Mouse (Mus musculus) G1E (cell line): Measurements from ENCODE around the gene E2f7. TPM values are rescaled to one million over a fixed set of nuclear protein-coding genes. Genes with fewer than 3 reads are reported as not detected.

Experiments
- ATAC-seq: 2 replicates; pipeline ENCODE4 v1.8.0; 2016; ENCODE audit warnings: mild to moderate bottlenecking; ENCODE audit not compliant: insufficient number of reproducible peaks, poor library complexity, low FRiP score, severe bottlenecking; ENCODE audit errors: extremely low read depth
- DNase-seq: peaks from one replicate; pipeline ENCODE4 v3.0.0; 2012; ENCODE audit warnings: low spot score
- H3K27me3 ChIP-seq: 2 replicates; pipeline ENCODE4 v1.6.1; 2012; ENCODE audit warnings: mild to moderate bottlenecking, low read length, inconsistent platforms; ENCODE audit not compliant: insufficient read depth
- H3K36me3 ChIP-seq: replicated peaks from 2 replicates; pipeline ENCODE3; 2012; ENCODE audit warnings: mild to moderate bottlenecking, inconsistent platforms
- H3K4me1 ChIP-seq: 2 replicates; pipeline ENCODE4 v1.6.1; 2012; ENCODE audit warnings: low read depth, low read length, inconsistent platforms, mixed read lengths; ENCODE audit not compliant: insufficient read depth
- H3K4me3 ChIP-seq: 2 replicates; pipeline ENCODE4 v1.5.1; 2012; ENCODE audit warnings: low read depth, mild to moderate bottlenecking, inconsistent platforms, low read length, moderate library complexity, mixed read lengths
- H3K9me3 ChIP-seq: replicated peaks from 2 replicates; pipeline ENCODE4 v1.6.1; 2012; ENCODE audit warnings: inconsistent platforms
- CTCF ChIP-seq: IDR thresholded peaks from 2 replicates; pipeline ENCODE4 v1.5.1; 2012; ENCODE audit warnings: low read depth, low read length, inconsistent platforms, mixed read lengths
- GATA1 ChIP-seq: IDR thresholded peaks from 2 replicates; pipeline ENCODE4 v1.6.1; 2012; ENCODE audit warnings: borderline replicate concordance, low read length, inconsistent platforms, mixed read lengths
- GATA2 ChIP-seq: IDR thresholded peaks from 2 replicates; pipeline ENCODE4 v1.6.1; 2012; ENCODE audit warnings: low read depth, low read length, inconsistent platforms, borderline replicate concordance
- POLR2AphosphoS5 ChIP-seq: IDR thresholded peaks from 2 replicates; pipeline ENCODE4 v1.6.1; 2012; ENCODE audit warnings: low read depth, low read length, inconsistent platforms; ENCODE audit not compliant: insufficient replicate concordance
- TAL1 ChIP-seq: conservative IDR thresholded peaks from 2 replicates; pipeline ENCODE4 v1.6.1; 2012; ENCODE audit warnings: low read depth, low read length, inconsistent platforms, mixed read lengths
- polyA plus RNA-seq: library from polyadenylated mRNA; stranded (reverse); fragments of >175 nt; gene quantifications from 2 replicates; pipeline ENCODE4 v1.2.3, GENCODE M21; 2012
- total RNA-seq, 2 experiments: library from RNA; stranded (forward) in 1 of 2; stranded (reverse) in 1 of 2; fragments of 200-1000 nt in 1 of 2; fragments of >200 nt in 1 of 2; fragmentation: Nextera tagmentation in 1 of 2; gene quantifications; 2 replicates each; pipeline ENCODE4 v1.2.3; 2014 to 2017

E2f7 gene
- total and polyA plus RNA-seq, 3 experiments = 10.7 to 28.1 (median 24.4) TPM

DNA sequence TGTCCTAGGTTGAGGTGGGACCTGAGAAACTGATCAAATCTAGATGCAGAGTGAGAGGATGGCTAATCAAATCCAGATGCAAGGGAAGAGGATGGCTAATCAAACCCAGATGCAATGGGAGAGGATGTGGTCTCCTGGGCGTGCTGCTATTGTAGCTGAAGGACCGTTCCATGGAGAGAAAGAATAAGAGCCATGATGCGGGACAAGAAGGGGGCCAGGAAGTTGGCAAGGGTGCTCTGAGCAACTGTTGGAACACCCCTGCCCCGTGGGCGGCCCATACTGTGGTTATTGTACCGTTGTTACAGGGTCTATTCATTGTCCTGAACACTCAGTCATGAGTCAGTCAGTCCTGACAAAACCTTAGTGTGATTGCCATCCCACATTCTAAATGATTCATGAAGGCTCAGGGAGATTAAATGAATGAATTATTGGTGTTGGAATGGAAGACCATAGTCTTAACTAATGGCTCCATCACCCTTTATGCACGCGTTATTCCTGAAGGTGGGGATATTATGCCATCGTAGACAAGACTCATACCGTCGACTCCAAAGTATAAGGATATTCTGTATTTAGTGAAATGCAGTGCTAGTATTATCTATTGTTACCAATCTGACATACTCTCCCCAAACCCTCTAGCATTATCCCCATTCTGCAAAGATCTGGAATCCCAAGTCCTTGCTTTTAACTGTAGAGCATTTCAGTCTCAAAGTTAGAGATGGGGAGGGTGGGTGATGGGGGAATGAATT lies 59.2 kb downstream of the E2f7 start:
- TF ChIP-seq POLR2AphosphoS5 = no peak
- no peak for TF ChIP-seq CTCF
- TF ChIP-seq GATA1 = no peak
- no peak for TF ChIP-seq GATA2
- TF ChIP-seq TAL1 = no peak
- DNase-seq (no peak), ATAC-seq (no peak)

DNA sequence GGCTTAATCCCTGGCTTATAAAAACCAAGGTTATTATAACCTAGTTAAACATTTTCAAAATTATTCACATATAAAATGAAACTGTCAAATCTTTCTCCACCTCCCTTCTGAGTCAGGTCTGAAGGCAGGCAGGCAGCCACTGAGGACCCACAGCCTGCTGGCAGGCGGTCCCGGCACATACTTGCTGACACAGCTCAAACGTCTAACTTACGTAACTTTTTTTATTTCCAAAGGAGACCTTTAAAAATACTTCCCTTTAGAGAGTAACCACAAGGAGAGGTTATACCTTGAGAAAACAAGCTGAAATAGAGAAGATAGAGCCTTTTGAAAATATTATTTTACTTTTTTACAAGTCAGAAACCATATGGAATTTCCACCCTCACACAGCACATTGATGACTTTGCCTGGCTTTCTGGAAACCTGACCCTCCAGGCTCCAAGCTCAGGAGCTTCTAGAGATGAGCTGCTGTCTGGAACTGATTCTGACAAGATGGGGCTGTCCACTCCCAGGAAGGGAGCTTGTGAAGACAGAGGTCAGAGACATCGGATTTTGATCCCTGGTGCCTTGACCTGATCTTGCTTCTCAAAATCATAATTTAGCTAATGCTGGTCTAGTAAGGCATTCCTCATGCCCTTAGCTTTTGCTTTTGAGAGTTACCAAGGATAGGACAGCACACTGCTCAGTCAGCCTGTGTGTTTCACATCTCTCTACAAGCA lies 59.9 kb downstream of the E2f7 start:
- H3K9me3 ChIP-seq = no peaks in the 10 kb centered on the region
- H3K4me1 ChIP-seq = no peaks in the 10 kb centered on the region
- H3K27me3 ChIP-seq = peaks cover 5% of the 10 kb centered on the region
- ATAC-seq (no peak), DNase-seq (no peak)
- H3K4me3 ChIP-seq = no peak overlapping the region
- TF ChIP-seq POLR2AphosphoS5 (no peak), TAL1 (no peak), CTCF (no peak), GATA1 (no peak), GATA2 (no peak)
- H3K36me3 ChIP-seq = no peaks in the 10 kb centered on the region

More for the DNA sequence above, 59.2 kb downstream of the E2f7 start:
- Histone ChIP-seq H3K9me3 (no peaks in the 10 kb centered on the region), H3K27me3 (peaks cover 7% of the 10 kb centered on the region), H3K4me3 (no peak overlapping the region), H3K36me3 (no peaks in the 10 kb centered on the region), H3K4me1 (no peaks in the 10 kb centered on the region)

DNA sequence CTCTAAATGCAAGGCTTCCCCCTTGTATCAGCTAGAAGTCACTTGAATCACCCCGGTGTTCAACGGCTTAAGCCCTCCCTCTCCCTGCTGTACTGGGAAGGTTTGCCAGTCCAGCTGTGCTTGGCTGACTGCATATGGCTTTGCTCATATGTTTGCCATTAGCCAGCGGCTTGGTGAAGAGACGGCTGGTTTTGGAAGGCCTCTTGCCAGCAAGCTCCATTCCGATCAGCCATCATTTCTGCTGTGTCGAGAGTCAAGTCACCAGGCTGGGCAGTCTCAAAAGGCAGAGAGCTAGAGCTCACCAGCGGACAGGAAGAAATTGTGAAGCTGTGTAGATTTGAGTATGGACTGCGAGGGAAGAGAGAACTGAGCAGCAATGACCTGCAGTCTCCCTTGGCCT lies 61.2 kb downstream of the E2f7 start:
- no peaks in the 10 kb centered on the region for H3K4me1 ChIP-seq
- no peak for DNase-seq
- no peaks in the 10 kb centered on the region for H3K9me3 ChIP-seq
- no peak overlapping the region for H3K4me3 ChIP-seq
- no peaks in the 10 kb centered on the region for H3K27me3 ChIP-seq
- TF ChIP-seq CTCF = no peak
- no peak for TF ChIP-seq TAL1
- no peak for TF ChIP-seq GATA2
- TF ChIP-seq POLR2AphosphoS5 = no peak
- no peak for TF ChIP-seq GATA1
- no peak for ATAC-seq
- no peaks in the 10 kb centered on the region for H3K36me3 ChIP-seq

DNA sequence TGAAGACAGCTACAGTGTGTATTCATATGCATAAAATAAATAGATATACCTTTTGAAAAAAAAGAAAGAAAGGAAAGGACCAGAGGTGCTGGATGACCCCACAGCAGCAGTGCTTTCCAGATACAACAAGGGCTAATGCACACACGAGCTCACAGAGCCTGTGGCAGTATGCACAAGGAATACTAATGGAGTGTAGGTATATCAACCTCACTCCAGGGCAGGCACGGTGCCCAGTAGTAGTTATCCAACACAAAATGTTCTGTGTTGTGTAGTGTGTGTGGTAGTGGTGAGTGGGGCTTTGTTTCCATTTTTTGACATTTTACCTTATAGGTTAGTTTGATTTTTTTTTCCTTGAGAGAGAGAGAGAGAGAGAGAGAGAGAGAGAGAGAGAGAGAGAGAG lies 65.3 kb downstream of the E2f7 start:
- ATAC-seq (no peak), DNase-seq (no peak)
- Histone ChIP-seq H3K4me3 (no peak overlapping the region), H3K4me1 (no peaks in the 10 kb centered on the region), H3K9me3 (no peaks in the 10 kb centered on the region), H3K27me3 (no peaks in the 10 kb centered on the region; the same call in 1 of the 2 replicates), H3K36me3 (no peaks in the 10 kb centered on the region)
- TF ChIP-seq CTCF (no peak), GATA2 (no peak), TAL1 (no peak), GATA1 (no peak), POLR2AphosphoS5 (no peak)

DNA sequence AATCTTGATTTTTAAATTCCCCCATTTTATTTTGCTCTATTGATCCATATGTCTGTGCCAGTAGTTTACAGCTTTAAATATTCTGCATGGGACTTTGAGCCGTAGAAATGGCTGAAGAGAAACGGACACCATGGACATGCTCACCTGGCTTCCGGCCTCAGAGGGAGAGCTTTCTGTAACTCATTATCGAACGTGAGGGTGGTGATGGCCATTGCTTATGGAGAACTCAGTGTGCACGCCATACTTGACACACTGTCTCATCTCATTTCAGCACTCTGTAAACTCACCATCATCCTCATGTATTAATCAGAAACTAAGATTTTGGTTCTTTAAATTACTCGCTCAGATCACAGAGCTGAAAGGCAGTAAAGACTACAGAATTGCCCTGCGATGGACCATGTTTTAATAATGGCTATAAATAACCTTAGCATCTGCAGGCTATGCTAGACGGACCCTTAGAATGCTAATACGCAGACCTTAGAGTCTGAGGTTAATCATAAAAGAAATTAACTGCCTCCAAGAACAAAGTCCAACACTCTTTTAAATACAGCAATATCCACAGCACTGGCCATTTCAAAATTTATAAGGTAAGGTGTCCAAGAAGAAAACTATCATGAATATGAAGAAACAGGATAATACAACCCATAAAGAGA lies 66.1 kb downstream of the E2f7 start:
- no peak for ATAC-seq
- DNase-seq = no peak
- Histone ChIP-seq H3K4me1 (no peaks in the 10 kb centered on the region), H3K4me3 (no peak overlapping the region), H3K9me3 (no peaks in the 10 kb centered on the region), H3K27me3 (no peaks in the 10 kb centered on the region; the same call in 1 of the 2 replicates), H3K36me3 (no peaks in the 10 kb centered on the region)
- TF ChIP-seq POLR2AphosphoS5 (no peak), GATA2 (no peak), GATA1 (no peak), TAL1 (no peak), CTCF (no peak)

DNA sequence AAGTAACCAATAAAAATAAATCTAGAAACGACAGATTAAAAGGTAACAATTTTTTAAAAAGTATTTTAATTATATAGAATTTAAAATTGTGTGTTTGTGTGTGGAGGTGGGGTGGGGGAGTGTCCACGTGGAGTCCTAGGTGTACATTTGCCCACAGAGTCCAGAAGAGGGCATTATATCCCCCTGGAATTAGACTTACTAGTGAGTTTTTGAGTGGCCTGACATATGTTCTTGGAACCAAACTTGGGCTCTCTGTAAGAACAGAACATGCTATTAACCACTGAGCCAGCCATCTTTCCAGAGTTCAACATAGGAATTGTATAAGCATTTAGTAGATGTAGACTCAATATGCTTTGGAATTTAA lies 66.6 kb downstream of the E2f7 start:
- no peaks in the 10 kb centered on the region for H3K4me1 ChIP-seq
- no peaks in the 10 kb centered on the region; the same call in 1 of the 2 replicates for H3K27me3 ChIP-seq
- H3K36me3 ChIP-seq = no peaks in the 10 kb centered on the region
- DNase-seq (no peak), ATAC-seq (no peak)
- TF ChIP-seq GATA2 (no peak), CTCF (no peak), TAL1 (no peak), GATA1 (no peak)
- H3K9me3 ChIP-seq = no peaks in the 10 kb centered on the region
- H3K4me3 ChIP-seq = no peak overlapping the region
